Mouse (Mus musculus) thymus, postnatal 4 days (tissue): ENCODE results near the gene Shank2.
A peak's percentile ranks its signal among the peaks of the same experiment; 100 is the strongest.

ENCODE experiments used
- DNase-seq: peaks from one replicate; pipeline ENCODE4 v3.0.0; 2021

Gene Shank2

GRCm38 (mm10) chr7:144379243-144379884 is 377.6 kb downstream of the Shank2 start:
- DNase-seq = no peak

- no peak for DNase-seq
Observed at GRCm38 (mm10) chr7:144381588-144381987, 379.9 kb downstream of the Shank2 start.

GRCm38 (mm10) chr7:144387537-144387936 is 385.8 kb downstream of the Shank2 start:
- DNase-seq = peak; percentile 25

- no peak for DNase-seq
Observed at GRCm38 (mm10) chr7:144389704-144390103, 388.0 kb downstream of the Shank2 start.

GRCm38 (mm10) chr7:144390676-144391075 is 388.9 kb downstream of the Shank2 start:
- no peak for DNase-seq

- DNase-seq = no peak
Observed at GRCm38 (mm10) chr7:144391727-144392126, 390.0 kb downstream of the Shank2 start.

- DNase-seq = no peak
Observed at GRCm38 (mm10) chr7:144402492-144402891, 400.8 kb downstream of the Shank2 start.

- no peak for DNase-seq
Observed at GRCm38 (mm10) chr7:144407675-144408074, 405.9 kb downstream of the Shank2 start.

GRCm38 (mm10) chr7:144408464-144409000 is 406.8 kb downstream of the Shank2 start:
- no peak for DNase-seq

- no peak for DNase-seq
Observed at GRCm38 (mm10) chr7:144409682-144410081, 408.0 kb downstream of the Shank2 start.

- DNase-seq = no peak
Observed at GRCm38 (mm10) chr7:144411967-144412906, 410.5 kb downstream of the Shank2 start.

- no peak for DNase-seq
Observed at GRCm38 (mm10) chr7:144414632-144415031, 412.9 kb downstream of the Shank2 start.

- peak; percentile 19 for DNase-seq
Observed at GRCm38 (mm10) chr7:144415795-144416194, 414.1 kb downstream of the Shank2 start.

GRCm38 (mm10) chr7:144417234-144417633 is 415.5 kb downstream of the Shank2 start:
- DNase-seq = no peak

GRCm38 (mm10) chr7:144417644-144418343 is 416.1 kb downstream of the Shank2 start:
- no peak for DNase-seq

GRCm38 (mm10) chr7:144420552-144420951 is 418.8 kb downstream of the Shank2 start:
- no peak for DNase-seq

- DNase-seq = no peak
Observed at GRCm38 (mm10) chr7:144421478-144421877, 419.8 kb downstream of the Shank2 start.

GRCm38 (mm10) chr7:144425953-144426352 is 424.2 kb downstream of the Shank2 start:
- peak; percentile 76 for DNase-seq

GRCm38 (mm10) chr7:144426594-144426993 is 424.9 kb downstream of the Shank2 start:
- no peak for DNase-seq

- peak; percentile 21 for DNase-seq
Observed at GRCm38 (mm10) chr7:144427460-144427859, 425.7 kb downstream of the Shank2 start.

- DNase-seq = no peak
Observed at GRCm38 (mm10) chr7:144432920-144433319, 431.2 kb downstream of the Shank2 start.

- no peak for DNase-seq
Observed at GRCm38 (mm10) chr7:144438811-144439210, 437.1 kb downstream of the Shank2 start.

- DNase-seq = no peak
Observed at GRCm38 (mm10) chr7:144441466-144441865, 439.7 kb downstream of the Shank2 start.
